12 mouse cellular contexts compared by ENCODE assay signal in genomic region chr3:83946848-83947247, GRCm38 (mm10).
DNase-seq lines count a peak whose midpoint lies in the region; ATAC-seq and TF ChIP-seq lines count a peak whose summit lies in the region.
"Had no signal": no experiment of that assay in that cellular context is flagged by ENCODE, and none has a peak within 500 bp of the region (broad histone marks: within the 10 kb centered on the region; RNA-seq: fewer than 3 reads in every experiment).

No protein-coding gene starts in this region.

- H3K36me3 ChIP-seq in CH12.LX (replicated peaks in 1 of 2; ENCODE audit: control insufficient read depth in 1 of 2, insufficient read depth in 1 of 2, low read length in 1 of 2) = peaks cover 10 to 79% of the 10 kb centered on the region in 2 experiments
- H3K36me3 ChIP-seq in neural tube, embryonic 15.5 days = peaks cover 18% of the 10 kb centered on the region

- H3K4me2 ChIP-seq in CH12.LX (ENCODE audit: insufficient read depth, low read depth, poor library complexity, severe bottlenecking) = no peak overlapping the region
- H3K4me2 ChIP-seq in neural tube, embryonic 15.5 days = no peak overlapping the region

- DNase-seq in cerebellum, postnatal 14 days = peak; percentile 32 to 49
- DNase-seq in cerebellum, adult 11 months = no peak
- DNase-seq in kidney, postnatal 36 days = peak; percentile 16 to 17
- no peak for DNase-seq in kidney, postnatal 25 days
- DNase-seq in CH12.LX (ENCODE audit: extremely low read depth) = peak; percentile 37
- DNase-seq in large intestine, adult 2 months (ENCODE audit: low read depth, low spot score) = peak; percentile 6
- no peak for DNase-seq in urinary bladder, adult 2 months (ENCODE audit: low spot score)
- DNase-seq: cerebellum, adult 8-10 months; gastrocnemius, postnatal 25 days; thymus, postnatal 4 days had no signal

- no peaks in the 10 kb centered on the region for H3K79me2 ChIP-seq in CH12.LX (replicated peaks; ENCODE audit: control insufficient read depth, extremely low read depth, insufficient read depth, poor library complexity, severe bottlenecking)

- no peak overlapping the region for H3K27ac ChIP-seq in CH12.LX (ENCODE audit: insufficient read depth, low read depth)
- H3K27ac ChIP-seq in neural tube, embryonic 15.5 days (replicated peaks) = no peak overlapping the region

- H3K27me3 ChIP-seq in CH12.LX (replicated peaks) = no peaks in the 10 kb centered on the region
- no peaks in the 10 kb centered on the region for H3K27me3 ChIP-seq in neural tube, embryonic 15.5 days (replicated peaks)
- H3K27me3 ChIP-seq: megakaryocyte, embryonic 14.5 days had no signal

- dilution Hi-C loops in CH12.LX (cut with MboI; ENCODE audit: extremely low pct_ligation_motif_present, extremely low pct_unique_long_range_greater_than_20kb, low sequenced_read_pairs) = no loop called here

- peaks cover 5 to 56% of the 10 kb centered on the region in 2 experiments for H3K4me1 ChIP-seq in CH12.LX (ENCODE audit: control insufficient read depth in 1 of 2, insufficient read depth in 2 of 2)
- no peaks in the 10 kb centered on the region for H3K4me1 ChIP-seq in neural tube, embryonic 15.5 days

- no peak for TF ChIP-seq POLR2A in CH12.LX (IDR thresholded peaks at IDR 0.05; ENCODE audit: low read depth, low read length)

- no peak for ATAC-seq in neural tube, embryonic 15.5 days (ENCODE audit: low FRiP score)

- no peak overlapping the region for H3K9ac ChIP-seq in CH12.LX (ENCODE audit: insufficient read depth, low read depth)
- H3K9ac ChIP-seq in neural tube, embryonic 15.5 days (replicated peaks) = no peak overlapping the region

- no peaks in the 10 kb centered on the region for H3K9me3 ChIP-seq in CH12.LX (replicated peaks; ENCODE audit: low read length)
- no peaks in the 10 kb centered on the region for H3K9me3 ChIP-seq in neural tube, embryonic 15.5 days (replicated peaks)
- H3K9me3 ChIP-seq: megakaryocyte, embryonic 14.5 days had no signal

- TF ChIP-seq EP300 in CH12.LX (IDR thresholded peaks at IDR 0.05; ENCODE audit: low read length) = no peak

- no peak overlapping the region for H3K4me3 ChIP-seq in CH12.LX (replicated peaks in 1 of 3; ENCODE audit: low read depth in 2 of 3, low read length in 2 of 3, poor library complexity in 1 of 3)
- no peak overlapping the region for H3K4me3 ChIP-seq in neural tube, embryonic 15.5 days (replicated peaks)
- H3K4me3 ChIP-seq: megakaryocyte, embryonic 14.5 days had no signal

- TF ChIP-seq RAD21 in CH12.LX (IDR thresholded peaks at IDR 0.05; ENCODE audit: low read depth, low read length) = peak; percentile 86

- in situ Hi-C loops in CH12.LX (cut with MboI; ENCODE audit: low pct_ligation_motif_present, low pct_unique_long_range_greater_than_20kb, low sequenced_read_pairs) = loop anchor here (25.0 kb wide), 1 partner anchor 165 kb away; no protein-coding TSS in a partner anchor

- WGBS in large intestine, adult 2 months = 54% methylated on average over 1 of the region's 1 CpGs
- whole genome bisulfite sequencing in neural tube, embryonic 15.5 days = 82% methylated on average over 1 of the region's 1 CpGs

- peak in 1 of 2 experiments; percentile 75; a peak in 2 of 4 replicates for TF ChIP-seq CTCF in CH12.LX (conservative IDR thresholded peaks at IDR 0.05 in 1 of 2, IDR thresholded peaks at IDR 0.05 in 1 of 2; ENCODE audit: low read depth in 2 of 2, low read length in 2 of 2)

TF ChIP-seq in CH12.LX, 34 proteins besides CTCF, POLR2A, EP300 and RAD21:
- TF ChIP-seq TCF12 (IDR thresholded peaks at IDR 0.05; ENCODE audit: low read depth, low read length) (no peak), ZMIZ1 (IDR thresholded peaks at IDR 0.05; ENCODE audit: low read depth, low read length) (no peak), USF1 (IDR thresholded peaks at IDR 0.05; ENCODE audit: low read depth, low read length) (no peak), CHD2 (IDR thresholded peaks at IDR 0.05; ENCODE audit: low read length) (no peak), USF2 (conservative IDR thresholded peaks at IDR 0.05; ENCODE audit: low read depth, low read length) (no peak), ZKSCAN1 (IDR thresholded peaks at IDR 0.05; ENCODE audit: borderline replicate concordance, low read depth, low read length) (no peak), HCFC1 (IDR thresholded peaks at IDR 0.05; ENCODE audit: low read depth, low read length) (no peak), PAX5 (IDR thresholded peaks at IDR 0.05; ENCODE audit: low read length) (no peak), JUN (IDR thresholded peaks at IDR 0.05; ENCODE audit: insufficient read depth, low read depth, low read length) (no peak), NELFE (IDR thresholded peaks at IDR 0.05; ENCODE audit: low read depth, low read length) (no peak), POLR2AphosphoS2 (IDR thresholded peaks at IDR 0.05; ENCODE audit: low read depth, low read length) (no peak), CHD1 (IDR thresholded peaks at IDR 0.05; ENCODE audit: low read depth, low read length) (no peak), GABPA (IDR thresholded peaks at IDR 0.05; ENCODE audit: insufficient replicate concordance, low read depth, low read length) (no peak), ELF1 (IDR thresholded peaks at IDR 0.05; ENCODE audit: low read depth, low read length) (no peak), MXI1 (IDR thresholded peaks at IDR 0.05; ENCODE audit: low read depth, low read length) (no peak), MAX (IDR thresholded peaks at IDR 0.05; ENCODE audit: low read length) (no peak), RCOR1 (conservative IDR thresholded peaks at IDR 0.05; ENCODE audit: low read depth, low read length) (no peak), JUND (conservative IDR thresholded peaks at IDR 0.05; ENCODE audit: low read depth, low read length) (0 out of 2 replicates have a peak, but pooled peaks have one; percentile 18), UBTF (IDR thresholded peaks at IDR 0.05; ENCODE audit: low read depth, low read length) (no peak), E2F4 (IDR thresholded peaks at IDR 0.05; ENCODE audit: insufficient replicate concordance, low read depth, low read length) (no peak), ZC3H11A (IDR thresholded peaks at IDR 0.05; ENCODE audit: low read depth, low read length) (peak; percentile 74), IRF4 (IDR thresholded peaks at IDR 0.05; ENCODE audit: low read depth, low read length) (no peak), SIN3A (IDR thresholded peaks at IDR 0.05; ENCODE audit: low read length) (peak; percentile 43; the same call in 1 of the 2 replicates), ZNF384 (IDR thresholded peaks at IDR 0.05; ENCODE audit: low read depth, low read length) (no peak), NRF1 (IDR thresholded peaks at IDR 0.05; ENCODE audit: low read depth, low read length) (no peak), MYC (IDR thresholded peaks at IDR 0.05; ENCODE audit: low read depth, low read length) (0 out of 2 replicates have a peak, but pooled peaks have one; percentile 17), MEF2A (IDR thresholded peaks at IDR 0.05; ENCODE audit: borderline replicate concordance, low read depth, low read length) (no peak), KAT2A (IDR thresholded peaks at IDR 0.05; ENCODE audit: insufficient replicate concordance, low read length) (no peak), TBP (conservative IDR thresholded peaks at IDR 0.05; ENCODE audit: low read depth, low read length) (no peak), MAFK (IDR thresholded peaks at IDR 0.05; ENCODE audit: insufficient replicate concordance, low read length) (no peak), BHLHE40 (IDR thresholded peaks at IDR 0.05; ENCODE audit: low read depth, low read length) (no peak; the same call in 1 of the 2 replicates), SMC3 (IDR thresholded peaks at IDR 0.05; ENCODE audit: low read depth, low read length) (peak; percentile 81), MAZ (IDR thresholded peaks at IDR 0.05; ENCODE audit: low read depth, low read length) (no peak)

Comparison
In these comparisons a context has a peak if more than half of its experiments do, and no peak if none do; other contexts are left out.
1. DNase-seq: peak in cerebellum, postnatal 14 days (2 of 2), kidney, postnatal 36 days (2 of 2), CH12.LX (single experiment) and large intestine, adult 2 months (single experiment); none in cerebellum, adult 11 months (single experiment), kidney, postnatal 25 days (0 of 2) and urinary bladder, adult 2 months (single experiment).